Mouse (Mus musculus) hindlimb bud, embryonic 11.5 days (tissue): ENCODE data around the gene Efhd2.

Source experiments
- DNase-seq: peaks from one replicate; pipeline ENCODE4 v3.0.0-alpha.2; 2012; ENCODE audit warnings: low read depth, low spot score; ENCODE audit errors: extremely low spot score

Efhd2 gene

DNA sequence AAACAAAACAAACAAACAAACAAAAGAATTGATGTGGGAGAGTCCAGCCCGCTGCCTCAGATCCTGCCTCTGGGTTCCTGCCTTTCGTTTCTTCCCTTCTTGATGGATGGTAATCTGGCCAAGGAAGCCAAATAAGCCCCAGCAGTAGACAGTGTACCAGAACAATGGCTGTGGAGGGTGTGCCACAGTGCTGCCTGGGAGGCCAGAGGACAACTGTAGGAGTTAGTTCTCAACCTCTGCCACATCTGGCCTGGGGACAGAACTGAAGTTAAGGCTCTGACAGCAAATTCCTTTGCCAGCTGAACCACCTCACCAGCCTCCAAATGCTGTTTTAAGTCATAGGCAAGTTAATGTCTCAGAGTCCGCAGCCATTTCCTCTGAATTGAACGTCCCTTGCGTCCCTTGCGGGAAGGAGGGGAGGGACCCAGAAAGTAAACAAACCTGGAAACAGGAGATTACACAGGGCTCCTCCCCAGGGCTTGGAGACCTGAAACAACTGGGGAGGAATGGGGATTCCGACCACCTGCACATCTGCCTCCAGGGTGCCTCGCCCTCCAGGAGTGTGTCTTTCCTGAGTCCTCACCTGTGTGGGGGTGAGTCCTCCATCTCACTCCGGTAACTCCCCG, 6.7 kb upstream of the Efhd2 start:
- DNase-seq: no peak

DNA sequence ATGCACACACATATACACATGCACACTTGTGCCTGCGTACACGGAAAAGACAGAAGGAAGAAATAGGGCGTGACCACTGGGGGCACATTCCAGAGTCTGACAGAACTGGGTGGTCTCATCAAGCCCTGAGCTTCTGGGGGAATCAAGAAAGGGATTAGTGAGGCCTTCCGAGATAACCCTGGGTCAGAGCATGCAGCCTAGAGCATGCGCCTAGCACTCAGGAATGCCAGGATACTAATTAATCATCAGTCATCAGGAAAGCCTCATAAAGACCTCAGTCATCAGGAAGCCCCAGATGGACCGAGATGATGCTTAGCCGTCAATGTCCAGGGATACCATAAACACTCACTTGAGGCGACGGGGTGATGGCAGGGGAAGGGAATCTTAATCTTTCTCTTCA, 5.2 kb upstream of the Efhd2 start:
- DNase-seq: no peak

DNA sequence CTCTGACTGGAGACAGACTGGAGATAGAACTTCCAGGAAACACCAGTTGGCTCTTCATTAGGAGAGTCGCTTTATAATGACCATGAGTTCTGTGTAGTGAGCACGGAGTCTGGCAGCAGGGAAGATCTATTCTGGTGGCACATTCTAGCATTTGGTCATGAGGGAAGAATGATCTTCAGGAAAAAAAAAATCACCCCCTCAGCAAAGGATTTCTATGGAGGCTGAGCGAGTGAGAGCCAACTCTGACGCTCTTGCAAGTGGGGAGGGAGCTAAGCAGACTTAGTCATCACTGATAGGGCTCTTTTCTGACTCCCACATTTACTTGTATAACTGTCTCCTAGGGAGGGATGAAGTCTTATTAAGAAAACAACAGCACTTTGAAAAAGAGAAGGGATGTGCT, 4.4 kb upstream of the Efhd2 start:
- DNase-seq: no peak

DNA sequence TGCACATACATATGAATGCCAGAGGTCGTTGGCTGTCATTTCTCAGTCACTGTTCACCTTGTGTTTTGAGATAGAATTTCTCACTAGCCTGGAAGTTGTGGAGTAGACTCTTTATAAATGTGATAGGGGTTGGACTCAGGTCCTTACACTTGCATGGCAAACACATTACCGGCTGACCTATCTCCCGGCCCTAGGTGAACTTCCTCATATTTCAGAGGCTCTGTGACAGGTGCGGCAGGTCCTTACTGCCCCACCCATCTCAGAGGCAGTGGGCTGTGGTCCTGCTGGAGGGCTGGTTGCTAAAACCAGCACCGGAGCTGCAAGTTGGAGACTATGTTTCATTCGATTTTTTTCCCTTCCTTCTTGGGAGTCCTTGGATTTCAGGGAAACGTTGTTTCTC, 3.9 kb upstream of the Efhd2 start:
- no peak for DNase-seq

DNA sequence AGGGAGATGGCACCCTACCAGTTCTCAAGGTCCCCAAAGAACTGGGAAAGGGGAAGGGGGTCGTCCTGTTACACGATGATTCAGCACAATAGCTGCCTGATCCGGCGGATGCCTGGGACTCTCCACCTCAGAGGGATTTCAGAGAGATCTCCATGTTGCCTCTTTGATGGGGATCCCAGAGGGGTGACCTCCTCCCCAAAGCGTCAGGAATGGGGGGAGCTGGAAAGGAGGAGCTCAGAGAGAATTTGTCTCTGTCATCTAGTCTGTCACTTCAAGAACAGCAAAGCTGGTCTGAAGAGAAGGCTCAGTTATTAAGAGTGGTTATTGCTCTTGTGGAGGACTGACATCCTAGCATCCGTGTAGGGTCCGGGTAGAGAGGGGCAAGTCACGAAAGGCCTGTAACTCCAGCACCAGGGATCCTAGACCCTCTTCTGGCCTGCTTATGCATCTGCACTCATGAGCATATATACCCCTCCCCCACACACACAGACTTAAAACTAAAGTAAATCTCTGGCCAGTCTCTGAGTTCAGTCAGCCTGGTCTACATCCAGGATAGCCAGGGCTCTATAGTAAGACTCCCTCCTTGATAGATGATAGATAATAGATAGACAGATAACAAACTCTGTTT, 875 bp upstream of the Efhd2 start:
- no peak for DNase-seq

DNA sequence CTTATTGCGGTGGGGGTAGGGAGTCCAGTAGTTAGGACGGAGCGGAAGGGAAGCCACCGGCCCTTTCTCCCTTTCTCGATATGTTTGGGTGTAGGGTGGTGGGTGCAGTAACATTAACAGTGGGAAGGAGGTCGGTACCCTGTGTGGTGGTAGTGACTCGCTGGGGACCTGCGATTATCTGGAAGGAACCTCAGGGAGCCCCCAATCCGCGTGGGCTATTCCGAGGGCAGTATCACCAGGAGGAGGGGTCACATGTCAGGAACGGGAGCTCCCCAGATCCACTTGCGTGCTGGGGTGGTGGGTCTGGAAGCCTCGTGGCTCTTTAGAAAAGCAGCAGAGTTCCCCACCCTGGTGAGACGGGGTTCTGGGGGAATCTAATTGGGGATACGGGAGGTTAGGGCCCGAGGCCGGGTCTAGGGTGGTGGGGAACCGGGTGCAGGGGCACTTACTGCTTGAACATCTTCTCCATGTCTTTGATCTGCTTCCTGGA, 564 bp downstream of the Efhd2 start:
- no peak for DNase-seq

DNA sequence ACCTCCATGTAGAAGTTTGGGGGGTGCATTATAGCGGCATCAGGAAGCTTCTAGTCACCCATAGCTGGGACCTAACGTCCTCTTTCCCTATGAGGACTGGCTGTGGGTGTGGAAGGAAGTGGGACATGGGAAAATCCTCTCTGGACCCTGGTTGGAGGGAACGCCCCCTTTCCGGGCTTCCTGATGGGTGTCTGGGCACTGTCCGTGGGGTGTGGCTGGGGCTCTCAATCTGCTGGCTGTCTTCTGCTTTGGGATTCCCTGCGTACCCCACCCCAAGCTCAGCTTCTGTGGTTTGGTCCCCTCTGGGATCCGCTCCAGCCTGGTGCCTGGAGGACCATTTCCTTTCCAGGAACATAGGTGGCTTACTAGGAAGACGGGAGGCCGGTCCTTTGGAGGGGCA, 1.7 kb downstream of the Efhd2 start:
- no peak for DNase-seq

DNA sequence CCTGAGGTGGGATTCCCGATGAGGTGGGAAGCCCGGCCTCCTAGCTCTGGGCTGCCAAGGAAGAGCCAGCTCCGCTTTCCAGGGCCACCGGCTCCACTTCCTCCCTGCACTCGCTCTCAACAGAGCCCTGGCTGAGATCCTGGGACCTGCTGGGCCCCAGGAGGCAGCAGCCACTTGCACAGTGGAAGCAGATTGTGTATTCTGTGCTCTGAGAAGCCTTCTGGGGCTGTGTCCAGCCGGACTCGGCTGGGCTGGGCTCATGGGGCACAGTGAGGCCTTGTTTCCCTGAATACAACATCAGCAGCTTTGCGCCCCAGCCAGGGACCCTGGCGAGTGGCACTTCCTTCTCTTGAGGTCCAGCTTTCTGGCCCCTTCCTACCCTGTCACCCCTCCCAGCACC, 2.8 kb downstream of the Efhd2 start:
- DNase-seq: no peak

DNA sequence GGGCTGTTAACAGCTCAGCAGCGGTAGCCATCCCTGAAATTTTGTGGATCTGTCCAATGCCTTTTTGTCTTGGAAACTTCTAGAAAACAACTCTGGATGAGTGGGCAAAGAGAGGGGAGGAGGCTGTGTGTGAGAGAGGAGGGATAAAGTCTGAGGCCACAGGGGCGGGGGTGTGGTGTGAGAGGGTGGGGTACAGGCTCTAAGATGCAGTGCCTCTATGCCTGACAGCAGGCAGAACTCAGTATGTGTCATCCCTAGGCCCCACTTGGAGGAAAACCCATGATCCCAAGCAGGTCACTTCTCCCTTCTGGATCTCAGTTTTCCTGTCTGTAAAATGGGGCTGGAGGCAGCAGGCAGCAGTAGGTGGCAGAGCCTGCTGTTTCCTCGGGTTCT, 3.4 kb downstream of the Efhd2 start:
- DNase-seq: no peak

DNA sequence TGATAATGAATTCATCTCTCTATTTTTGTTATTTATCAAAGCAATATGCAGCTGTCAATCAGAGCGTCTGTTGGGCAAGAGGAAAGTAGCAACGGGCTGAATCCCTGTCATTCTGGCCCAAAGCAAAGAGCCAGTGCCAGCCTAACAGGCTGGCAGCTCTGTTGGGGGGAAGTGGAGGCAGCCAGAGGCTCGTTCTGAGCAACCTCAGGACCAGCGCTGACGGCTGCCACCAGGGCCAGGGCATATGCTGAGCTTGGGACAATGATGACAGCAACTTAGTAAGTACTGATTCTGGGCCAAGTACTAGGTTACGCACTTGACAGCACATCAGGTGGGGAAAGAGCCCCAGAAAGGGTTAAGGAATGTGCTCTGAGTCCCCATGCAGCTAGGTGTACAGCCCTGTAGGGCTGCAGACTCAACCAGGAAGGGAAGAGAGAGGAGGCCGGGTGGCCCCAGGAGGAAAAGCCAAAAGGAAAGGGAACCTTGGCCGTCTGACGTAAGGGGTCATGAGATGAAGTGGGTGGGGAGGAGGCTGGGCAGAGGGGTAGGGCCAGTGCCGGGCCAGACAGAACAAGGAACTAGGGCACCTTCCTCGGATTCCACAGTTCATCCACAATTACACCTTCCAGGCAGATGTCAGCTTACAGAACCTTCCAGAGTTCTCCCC, 3.9 kb downstream of the Efhd2 start:
- DNase-seq: no peak

DNA sequence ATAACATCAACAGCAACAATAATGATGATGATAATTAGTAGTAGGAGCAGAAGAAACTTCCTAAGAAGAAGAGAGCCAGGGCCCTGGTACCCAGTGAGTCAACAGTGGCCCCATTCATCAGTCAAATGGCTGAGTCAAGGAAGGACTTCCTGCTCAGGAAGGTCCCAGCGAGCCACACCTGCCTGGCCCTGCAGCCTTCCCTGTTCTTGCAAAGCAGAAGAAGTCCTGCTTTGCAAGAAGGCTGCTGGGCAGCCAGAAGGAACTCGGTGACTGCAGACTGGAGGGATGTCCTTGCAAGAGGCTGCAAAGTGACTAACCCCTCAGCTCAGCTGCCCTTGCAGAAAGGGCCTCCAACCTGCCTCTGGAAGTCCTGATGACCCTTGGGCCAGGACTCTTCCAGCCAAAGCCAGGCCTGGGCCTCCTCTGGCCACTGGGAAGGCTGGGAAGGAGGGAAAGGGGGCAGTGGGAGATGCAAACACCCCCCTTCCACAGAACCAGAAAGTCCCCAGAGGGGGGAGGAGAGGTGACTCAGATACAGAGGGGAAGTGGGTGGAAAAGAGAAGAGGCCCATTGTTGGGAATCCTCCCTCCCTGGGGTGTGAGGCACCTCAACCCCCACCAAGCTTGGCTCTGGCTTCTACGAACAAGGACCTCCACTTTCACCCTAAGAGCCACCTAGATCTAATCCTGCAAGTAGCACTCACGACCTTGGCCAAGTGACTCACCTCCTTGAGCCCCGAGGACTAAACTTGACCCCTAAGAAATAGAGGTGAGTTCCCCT, 5.1 kb downstream of the Efhd2 start:
- DNase-seq: no peak

DNA sequence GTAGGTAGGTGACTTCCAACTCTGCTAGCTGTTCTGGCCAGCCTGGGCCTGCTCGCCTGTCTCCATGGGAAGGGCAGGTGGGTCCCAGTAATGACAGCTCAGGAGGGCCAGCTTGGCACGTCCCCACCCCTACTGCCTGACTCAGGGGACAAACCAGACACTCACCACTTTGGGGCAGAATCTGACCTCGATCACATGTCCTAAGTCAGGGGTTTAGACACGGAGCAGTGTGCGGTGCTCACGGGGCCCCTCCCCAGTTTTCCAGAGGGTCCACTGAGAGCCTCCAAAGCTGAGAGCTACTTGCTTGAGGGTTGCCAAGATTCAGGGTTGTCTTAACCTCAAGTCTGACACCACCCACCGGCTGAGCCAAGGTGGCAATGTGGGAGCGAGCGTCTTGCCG, 6.7 kb downstream of the Efhd2 start:
- DNase-seq: no peak

DNA sequence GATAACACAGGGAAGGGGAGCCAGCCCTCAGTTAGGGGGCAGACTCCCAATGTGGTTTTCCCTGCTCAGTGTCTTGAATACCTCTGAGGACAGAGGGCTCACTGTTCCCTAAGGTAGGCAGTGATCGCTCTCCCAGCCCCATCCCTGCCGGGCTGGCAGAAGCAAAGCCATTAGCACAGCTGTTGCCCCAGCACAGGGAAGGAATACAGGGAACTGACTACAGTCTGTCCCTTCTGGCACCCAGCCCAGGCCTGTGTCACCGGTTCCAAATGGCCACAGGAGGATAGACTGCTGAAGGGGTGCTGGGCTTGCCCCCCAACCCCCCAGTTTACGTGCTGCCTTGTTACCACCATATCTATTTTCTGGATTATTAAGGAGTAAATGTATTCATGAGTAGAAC, 7.2 kb downstream of the Efhd2 start:
- no peak for DNase-seq

DNA sequence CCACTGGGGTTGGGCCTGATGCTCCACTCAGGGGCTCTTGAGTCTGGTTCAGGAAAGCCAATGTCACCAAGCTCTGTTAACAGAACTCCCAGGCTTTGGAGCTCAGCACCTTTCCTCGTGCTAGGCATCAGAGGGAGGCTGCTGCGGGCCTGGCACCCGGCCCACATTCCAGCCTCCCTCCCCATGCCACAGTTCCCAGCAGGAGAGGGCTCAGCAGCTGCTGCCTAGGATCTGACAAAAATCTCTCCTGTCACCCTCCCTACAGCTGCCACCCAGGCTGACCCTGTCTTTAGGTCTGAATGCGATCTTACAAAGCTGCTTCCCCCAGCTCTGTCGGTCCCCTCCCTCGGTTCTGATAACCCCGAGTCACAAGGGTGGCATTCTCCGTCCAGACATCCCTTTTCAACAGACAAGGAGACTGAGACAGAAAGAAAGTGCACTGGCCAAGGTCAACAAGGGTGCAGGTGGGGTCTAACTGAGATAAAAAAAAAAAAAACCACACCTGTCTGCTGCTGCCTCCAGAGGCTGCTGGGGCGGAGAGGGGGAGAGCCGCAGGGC, 7.7 kb downstream of the Efhd2 start:
- DNase-seq: no peak

DNA sequence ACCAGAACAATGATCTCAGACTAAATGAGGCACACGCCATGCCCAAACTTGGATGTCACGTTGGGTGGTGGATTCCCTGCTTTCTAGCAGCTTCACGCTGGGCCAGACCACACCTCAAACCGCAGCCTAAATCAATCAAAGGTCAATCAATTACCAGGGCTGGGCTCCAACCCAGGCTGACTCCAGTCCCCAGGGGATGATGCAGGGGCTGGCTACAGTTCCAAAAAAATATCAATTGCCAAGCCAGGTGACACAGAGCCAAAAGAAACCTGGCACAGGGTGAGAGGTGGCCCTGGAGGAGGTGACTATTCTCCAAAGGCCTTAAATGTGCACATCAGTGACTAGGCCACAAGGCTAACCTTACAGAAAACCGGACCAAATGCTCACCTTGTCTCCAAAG, 9.1 kb downstream of the Efhd2 start:
- DNase-seq: no peak

DNA sequence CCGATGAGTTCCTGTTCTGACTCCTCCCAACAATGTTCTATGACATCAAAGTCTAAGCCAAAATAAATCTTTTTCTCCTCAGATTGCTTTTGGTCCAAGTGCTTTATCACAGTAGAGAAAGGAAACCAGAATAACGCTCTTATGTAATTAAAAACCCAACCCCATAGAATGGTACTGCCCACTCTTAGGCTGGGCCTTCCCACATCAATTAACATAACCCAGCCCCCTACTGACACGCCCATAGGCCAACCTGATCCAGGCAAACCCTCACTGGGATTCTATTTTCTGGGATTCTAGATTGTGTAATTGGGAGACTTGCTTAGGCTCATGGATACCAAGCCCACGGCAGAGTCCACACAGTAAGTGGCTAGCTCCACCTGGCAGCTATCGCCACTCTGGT, 9.7 kb downstream of the Efhd2 start:
- DNase-seq: no peak

DNA sequence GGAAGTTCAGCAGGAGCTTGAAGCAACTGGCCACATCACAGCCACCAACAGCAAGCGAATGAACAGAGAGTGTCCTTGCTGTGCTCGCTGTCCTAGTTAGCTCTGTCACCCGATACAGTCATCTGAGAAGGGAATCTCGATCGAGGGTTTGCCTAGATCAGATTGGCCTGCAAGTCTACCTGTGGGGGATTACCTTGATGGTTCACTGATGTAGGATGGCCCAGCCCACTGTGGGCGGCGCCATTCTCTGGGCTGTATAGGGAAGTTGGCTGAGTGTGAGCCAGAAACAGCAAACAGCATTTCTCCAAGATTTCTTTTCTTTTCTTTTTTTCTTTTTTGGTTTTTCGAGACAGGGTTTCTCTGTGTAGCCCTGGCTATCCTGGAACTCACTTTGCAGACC, 10.2 kb downstream of the Efhd2 start:
- DNase-seq: no peak

DNA sequence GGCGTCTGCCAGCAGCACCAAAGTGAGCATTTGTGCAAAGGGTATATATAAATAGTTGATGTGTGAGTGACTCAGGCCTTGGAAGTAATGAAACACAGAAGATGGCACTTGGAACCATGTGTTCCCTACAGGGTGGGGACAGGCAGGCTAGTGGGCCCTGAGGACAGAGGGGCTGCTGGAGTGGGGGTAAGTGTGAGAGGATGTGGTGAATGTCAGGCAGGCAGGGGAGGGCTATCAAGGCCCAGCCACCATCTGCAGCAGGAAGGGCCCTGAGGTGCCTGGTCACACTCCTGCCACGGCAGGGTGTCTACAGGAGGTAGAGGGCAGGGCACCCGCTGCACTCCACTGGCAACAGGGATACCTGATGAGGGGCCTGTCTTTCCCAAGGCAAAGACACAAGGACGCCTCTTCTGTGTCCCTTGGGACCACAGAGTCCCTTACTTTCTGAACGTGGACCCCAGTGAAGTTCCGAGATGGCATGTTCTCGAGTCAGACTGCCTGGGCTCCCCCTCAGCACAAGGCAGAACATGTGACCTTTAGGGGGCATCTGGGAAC, 10.9 kb downstream of the Efhd2 start:
- DNase-seq: no peak

DNA sequence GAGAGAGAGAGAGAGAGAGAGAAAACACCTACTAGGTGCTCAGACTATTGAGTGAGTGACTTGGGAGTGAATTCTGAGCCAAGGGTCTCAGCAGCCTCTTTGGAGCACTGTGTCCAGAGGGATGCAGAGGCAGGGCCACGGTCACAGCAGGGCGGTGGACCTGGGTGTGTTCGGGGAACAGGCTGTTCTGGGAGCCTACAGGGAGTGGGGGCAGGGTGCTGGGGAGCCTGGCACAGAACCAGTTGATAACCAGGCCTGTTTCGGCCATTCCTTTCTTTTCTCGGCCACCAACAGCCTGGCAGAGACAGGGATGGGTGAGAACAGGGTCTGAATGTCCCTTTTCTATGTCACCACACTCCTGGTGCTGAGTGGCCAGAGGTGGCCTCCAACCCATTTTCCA, 11.9 kb downstream of the Efhd2 start:
- no peak for DNase-seq

DNA sequence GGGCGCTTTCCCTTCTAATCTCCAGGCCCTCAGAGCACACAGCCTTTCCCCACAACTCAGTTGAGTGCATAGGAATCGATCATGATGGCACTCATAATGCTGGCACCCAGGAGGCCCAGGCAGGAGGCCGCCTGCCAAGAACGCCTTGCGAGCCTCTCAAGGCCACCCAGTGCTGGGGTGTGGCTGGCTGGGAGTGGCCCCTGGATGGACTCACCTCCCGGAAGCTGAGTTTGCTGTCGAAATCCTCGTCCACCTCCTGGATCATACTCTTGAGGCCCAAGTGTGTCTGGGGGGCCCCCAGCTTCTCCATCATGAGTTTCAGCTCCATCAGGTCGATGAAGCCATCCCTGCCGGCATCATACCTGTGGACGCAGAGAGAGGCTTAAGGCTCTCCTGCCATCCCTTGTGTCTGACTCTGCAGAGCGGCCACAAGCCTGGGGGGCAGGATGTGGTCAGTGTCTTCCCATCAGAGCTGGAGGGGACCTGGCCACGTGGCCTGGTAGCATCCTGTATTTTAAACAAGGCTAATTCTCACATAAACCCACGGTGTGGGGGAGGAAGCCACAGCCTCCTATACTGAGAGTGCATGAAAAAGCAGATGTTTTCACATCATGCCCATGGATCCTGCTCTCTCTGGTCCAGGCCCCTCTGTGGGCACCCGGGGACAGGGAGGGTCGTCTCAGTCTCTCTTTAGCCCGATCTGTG, 13.0 kb downstream of the Efhd2 start:
- no peak for DNase-seq
